Mouse (Mus musculus) megakaryocyte, embryonic 14.5 days (primary cell): ENCODE data around the gene Stoml2.

Experiments
- FLI1 ChIP-seq: IDR thresholded peaks from 2 replicates; pipeline ENCODE4 v1.6.1; 2012; ENCODE audit warnings: low read length, inconsistent platforms, mixed read lengths
- GATA1 ChIP-seq: IDR thresholded peaks from 3 replicates; pipeline ENCODE4 v1.6.1; 2012; ENCODE audit warnings: mixed read lengths, low read length, inconsistent platforms, borderline replicate concordance

DNA sequence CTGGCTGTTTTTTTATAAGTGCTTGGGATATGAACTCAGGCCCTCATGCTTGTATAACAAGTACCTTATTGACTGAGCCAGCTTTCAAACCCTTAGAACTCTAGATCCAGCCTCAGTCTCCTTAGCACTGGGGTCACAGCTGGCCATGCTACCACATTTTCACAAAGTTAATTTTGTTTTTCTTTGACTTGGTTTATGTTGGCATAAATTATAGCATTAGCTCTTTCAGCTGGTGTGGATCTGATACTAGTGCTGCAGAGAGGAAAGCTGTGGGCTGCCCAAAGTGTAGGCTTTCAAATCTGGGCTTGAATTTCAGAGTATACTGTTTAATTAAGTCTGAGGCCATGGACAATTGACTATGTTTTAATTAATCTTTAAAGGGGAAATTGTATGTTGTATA is 43.4 kb upstream of the Stoml2 start:
- TF ChIP-seq GATA1 (no peak), FLI1 (no peak)
